Mouse (Mus musculus): ENCODE results near the gene Srsf4.

Srsf4 gene

DNA sequence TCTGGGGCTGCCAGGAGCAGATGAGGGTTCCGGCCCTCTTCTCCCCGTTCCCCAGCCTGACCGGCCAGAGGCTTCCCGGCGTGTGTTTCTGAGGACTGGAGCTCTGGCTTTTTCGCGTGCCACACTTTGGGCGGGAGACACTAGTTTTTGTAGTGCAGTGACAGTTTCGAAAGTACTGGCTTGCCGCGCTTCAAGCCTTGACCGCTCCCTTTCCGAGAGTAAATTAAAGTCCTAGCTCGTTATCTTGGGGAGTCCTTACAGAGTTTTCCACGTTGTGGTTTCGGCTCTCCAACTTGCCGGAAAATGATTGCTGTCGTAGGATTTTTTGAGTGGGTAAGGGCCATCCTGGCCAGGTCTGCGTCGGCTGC lies 736 bp downstream of the Srsf4 start:
- DNase-seq, result no peak

DNA sequence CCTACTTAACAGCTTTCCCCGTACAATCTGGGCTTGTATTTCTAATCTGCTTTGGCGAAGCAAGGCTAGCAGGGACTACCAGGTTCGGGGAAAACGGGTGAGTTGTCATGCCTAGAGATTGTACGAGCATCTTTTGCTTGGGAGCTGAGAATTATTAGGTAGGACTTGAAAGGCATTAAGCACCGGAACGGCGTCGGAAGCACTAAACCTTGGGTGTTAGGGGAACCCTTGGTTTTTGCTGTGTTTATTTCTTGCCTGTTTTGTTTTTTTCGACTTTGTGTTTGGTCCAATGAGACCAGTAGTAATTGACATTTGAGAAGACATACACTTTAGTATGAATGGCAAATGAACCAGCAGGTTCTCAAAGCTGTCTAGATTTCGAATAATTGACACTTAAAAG lies 1.1 kb downstream of the Srsf4 start:
- DNase-seq, result no peak

DNA sequence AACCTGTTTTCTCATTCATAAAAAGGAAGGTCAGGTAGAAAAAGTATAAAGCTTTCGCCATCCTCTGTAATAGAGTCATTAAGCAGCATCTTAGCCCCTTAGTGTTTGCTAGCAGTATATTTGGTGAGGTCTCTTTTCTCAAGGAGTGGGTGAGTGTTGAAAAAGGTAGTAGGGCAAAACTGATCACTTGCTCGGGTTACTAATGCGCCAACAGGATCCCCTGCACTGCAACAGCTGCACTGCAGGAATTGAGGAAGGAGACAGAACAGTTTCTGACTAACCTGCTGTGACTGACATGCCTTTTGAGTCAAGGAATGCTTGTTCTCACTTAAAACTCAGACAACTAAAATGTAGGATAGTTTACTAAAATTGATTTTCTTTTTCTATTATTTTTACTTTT lies 1.8 kb downstream of the Srsf4 start:
- DNase-seq, result no peak

DNA sequence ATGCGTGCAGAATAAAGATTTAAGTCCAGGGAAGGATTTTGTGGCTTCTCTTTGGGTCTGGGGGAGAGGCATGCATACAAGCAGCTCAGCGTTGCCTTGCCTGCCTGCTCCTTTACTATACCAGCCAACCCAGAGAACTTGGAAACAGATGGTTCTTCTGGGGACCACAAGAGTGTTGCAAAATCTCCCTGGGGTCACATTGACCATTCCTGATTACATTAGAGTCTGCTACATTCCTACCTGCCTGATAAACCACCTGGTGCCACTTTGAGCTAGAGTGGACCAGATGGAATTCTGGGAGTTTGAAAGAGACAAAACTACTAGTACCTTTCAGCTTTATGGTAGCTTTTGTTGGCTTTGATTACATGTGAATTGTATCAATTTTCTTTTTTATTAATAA lies 3.4 kb downstream of the Srsf4 start:
- DNase-seq, result no peak

DNA sequence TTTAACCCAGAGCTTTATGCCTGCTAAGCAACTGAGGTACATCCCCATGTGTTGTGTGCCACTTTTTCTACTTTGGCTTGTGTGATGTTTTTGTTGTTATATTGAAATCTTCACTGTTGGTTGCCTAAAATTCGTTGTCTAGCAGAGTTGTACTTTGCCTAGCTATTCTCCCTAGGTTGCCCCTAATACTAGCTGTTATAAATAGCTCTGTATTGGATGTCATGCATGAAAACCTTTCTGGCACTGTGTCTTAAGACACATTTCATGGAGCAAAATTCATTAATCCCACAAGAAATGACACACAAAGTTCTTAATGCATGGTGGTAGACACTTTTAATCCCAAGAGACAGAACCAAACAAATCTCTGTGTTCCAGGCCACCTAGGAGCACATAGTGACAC lies 6.3 kb downstream of the Srsf4 start:
- no peak for DNase-seq

DNA sequence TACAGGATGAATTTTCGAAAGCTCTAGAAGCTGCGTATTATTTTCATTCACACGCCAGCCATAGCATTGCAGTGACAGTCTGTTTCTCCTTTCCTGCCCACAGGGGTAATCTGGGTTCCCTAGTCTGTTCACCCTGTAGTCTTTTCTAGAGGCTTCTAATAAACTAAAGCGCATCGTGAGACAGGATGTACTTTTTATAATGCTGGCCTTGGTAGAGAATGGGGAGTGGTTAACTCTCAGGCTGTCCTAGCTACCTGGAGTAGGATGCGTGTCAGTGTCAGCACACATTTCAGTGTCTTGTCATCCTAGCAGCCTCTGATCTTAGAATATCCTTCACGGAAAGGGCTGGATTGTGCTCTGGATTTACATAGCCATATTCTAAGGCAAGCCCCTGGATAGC lies 7.9 kb downstream of the Srsf4 start:
- no peak for DNase-seq

DNA sequence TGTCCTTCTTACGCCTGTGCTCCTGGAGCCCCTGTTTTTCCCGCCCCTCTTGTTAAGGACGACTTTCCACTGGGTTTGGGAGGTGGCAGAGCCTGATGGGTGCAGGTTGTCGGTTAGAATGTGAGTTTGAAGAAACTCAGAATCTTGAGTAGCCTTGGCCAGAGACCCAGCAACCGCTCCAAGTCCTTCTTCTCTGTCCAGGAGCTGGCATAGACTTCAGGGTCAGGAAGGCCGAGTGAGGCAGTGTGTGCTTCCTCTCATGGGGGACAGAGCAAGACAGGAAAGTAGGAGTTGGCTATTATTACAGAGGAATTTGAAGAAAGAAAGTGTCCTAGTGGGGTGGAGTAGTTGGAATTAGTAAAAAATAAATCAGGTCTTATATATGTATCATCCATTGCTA lies 10.2 kb downstream of the Srsf4 start:
- no peak for DNase-seq

DNA sequence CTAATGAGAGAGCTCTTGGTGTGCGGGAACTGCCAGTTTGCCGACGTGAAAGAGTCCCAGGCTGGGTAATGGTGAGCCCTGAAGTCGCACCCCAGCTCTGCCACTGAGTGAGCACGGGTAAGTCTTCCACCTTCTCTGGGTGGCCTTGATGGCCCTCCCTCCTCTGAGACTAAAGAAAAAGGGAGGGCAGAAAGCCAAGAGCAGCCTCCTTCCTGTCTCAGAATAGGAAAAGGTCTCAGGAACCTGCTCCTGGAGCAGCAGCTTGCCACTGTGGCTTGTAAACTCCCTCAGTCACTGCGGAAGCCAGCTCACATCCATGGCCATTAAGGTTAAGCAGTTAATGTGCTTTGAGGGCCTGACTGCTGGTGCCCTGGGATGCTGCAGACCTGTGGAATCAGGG lies 12.0 kb downstream of the Srsf4 start:
- no peak for DNase-seq

DNA sequence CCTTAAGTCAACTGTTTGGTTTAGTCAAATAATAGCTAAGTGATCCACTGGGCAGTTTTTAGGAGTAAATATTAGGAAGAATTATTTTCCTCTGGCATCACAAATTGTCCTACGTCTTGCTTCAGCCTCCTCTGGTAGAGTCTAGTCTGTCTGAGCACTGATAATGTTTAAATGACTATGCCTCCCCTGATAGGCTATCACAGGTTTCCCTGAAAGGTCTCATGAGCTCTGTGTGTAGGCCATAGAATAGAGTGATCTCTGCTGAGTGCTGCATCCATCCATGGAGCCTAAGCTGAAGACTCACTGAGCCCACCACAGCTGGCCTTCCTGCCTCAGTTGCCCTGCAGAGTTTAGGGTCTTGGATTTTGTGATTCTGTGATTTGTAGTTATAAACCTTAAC lies 15.1 kb downstream of the Srsf4 start:
- no peak for DNase-seq

DNA sequence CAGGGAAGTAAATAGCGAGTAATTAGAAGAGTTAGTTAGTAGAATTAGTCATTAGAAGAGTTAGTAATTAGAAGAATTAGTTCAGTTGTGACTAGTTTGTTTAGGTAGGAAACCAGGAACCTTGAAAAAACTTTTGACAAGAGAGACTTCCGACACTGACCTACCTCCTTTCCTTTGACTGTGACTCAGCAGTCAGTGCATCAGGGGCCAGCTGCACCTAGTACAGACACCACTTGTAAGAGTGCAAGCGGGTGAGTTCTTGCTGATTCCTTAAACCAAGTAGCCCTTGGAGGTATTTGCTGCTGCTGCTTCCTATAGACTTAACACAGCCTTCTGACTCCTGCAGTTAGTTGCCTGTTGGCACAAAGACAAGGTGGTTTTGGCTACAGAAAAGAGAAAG lies 17.3 kb downstream of the Srsf4 start:
- no peak for DNase-seq

DNA sequence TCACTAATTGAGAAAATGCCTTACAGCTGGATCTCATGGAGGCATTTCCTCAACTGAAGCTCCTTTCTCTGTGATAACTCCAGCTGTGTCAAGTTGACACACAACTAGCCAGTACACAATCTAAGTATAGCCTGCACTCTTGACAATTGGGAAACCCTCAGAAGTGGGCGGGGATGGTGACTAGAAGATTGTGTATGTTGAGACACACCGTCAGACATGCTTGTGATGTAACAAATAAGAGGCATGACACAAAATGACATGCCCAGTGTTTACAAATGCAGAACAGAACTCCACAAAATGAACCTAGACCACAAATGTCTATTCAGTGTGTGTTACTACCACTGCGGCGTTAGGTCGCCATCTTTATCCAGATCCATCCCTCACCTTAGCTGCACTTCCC lies 23.7 kb downstream of the Srsf4 start:
- DNase-seq, result no peak

DNA sequence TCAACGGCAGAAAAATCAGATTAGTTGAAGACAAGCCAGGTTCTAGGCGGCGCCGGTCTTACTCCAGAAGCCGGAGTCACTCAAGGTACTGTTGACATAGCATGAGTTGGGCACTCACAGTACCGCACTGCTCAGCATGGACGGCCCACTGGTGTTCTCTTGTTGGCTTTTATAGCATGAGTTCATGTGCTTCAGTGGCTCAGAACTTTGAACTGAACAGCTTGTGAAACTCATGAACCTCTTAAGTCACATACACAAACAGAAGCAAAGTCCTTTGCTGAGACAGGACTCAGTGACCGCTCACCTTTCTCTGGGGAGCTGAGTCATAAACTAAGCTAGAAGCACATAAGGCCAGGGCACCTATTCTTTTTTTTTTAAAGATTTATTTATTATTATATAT lies 24.4 kb downstream of the Srsf4 start:
- DNase-seq, result no peak

DNA sequence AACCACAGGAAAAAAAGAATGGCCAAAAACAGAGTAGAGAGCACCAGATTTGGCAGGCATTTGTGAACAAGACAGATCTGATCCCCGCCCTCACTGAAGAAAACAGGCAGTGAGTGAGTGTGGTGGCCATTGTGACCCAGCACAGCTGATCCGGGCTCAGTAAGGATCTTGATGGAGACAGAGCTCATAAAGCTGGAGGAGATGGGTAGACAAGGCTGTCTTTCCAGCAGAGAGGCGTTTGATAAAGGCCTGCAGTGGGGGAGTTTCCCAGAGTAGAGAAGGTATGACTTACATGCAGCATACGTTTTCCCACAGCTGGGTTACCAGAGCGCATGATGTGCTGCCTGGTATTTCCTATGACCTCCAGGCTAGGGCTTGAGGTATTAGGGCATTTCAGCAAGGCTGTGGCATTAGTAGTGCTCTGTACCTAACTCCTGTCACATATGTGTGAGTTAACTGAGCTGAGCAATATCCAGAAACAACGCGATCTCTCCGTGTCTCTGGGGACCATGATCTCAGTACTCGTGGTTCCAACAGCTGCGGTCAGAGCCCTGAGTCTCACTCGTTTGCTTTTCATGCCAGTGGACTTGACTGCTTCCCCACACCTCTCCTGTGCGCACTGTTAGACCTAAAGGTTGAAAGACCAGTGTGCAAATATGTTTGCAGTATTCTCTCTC lies 25.2 kb downstream of the Srsf4 start:
- DNase-seq, result no peak

DNA sequence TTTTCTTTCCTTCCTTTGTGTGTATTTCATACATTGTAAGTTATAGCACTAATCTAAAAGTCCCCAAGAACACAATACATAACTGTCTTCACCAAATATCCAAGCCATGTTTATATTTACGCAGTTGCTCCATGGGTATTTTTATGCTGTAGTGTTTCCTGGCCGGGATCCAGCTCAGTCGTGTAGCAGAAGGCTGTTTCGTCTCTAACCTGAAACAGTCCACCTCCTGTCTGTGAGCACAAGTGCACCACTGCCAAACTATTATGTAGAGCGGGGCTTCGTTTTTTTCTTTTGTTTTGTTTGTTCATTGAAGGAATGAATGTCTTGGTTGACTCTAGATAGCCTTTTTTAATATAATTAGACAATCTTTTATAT lies 25.8 kb downstream of the Srsf4 start:
- peak; percentile 58 for DNase-seq

DNA sequence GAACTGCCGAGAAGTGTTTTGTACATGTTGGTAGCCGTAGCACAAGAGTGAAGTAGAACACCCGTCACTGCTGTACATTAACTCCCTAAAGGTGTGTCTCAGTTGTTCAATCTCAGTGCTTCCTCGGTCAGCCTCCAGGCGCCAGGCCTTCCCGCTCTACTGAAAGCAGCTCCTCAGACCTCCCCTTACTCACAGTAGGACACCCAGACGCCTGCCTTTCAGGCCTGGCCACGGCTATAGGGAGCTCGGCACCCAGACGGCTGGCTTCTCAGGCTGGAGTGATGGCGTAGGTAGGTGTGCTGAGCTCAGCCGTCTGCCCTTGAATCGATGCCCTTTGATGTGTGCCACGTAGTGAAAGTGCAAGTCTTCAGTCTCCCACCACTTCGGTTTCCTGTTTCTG lies 27.7 kb downstream of the Srsf4 start:
- no peak for DNase-seq

DNA sequence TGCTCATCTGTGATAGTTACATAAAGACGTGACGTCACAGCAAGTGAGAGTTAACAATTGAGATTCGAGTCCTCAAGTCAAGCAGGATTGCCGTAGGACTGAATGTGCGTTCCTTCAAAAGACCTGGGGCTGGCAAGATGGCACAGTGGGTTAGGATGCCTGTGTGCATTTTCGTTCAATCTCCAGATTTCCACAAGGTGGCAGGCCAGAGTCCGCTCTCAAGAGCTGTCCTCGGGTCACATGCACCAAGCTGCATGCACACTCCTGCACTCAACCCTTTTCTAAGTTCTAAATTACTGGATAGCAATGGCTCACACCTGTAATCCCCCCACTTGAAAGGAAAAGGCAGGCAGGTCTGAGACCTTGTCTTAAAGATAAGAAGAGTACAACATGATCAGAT lies 31.1 kb downstream of the Srsf4 start:
- DNase-seq, result no peak

DNA sequence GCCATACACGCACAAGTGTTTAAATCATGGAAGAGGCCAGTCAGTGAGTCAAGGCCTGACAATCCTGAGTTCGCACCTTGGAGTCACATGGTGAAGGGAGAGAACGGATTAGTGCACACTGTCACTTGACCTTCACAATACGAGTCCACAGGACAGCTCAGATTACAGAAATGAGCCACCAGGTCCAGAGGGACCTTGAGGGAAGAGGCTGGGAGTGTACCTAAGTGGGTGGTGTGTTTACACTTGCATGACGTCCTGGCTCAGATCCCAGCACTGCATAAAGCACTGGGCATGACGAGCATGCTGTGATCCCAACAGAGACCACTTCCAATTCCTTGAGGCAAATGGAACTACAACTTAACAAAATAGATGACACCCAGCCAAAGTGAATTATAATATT lies 33.0 kb downstream of the Srsf4 start:
- DNase-seq, result no peak

DNA sequence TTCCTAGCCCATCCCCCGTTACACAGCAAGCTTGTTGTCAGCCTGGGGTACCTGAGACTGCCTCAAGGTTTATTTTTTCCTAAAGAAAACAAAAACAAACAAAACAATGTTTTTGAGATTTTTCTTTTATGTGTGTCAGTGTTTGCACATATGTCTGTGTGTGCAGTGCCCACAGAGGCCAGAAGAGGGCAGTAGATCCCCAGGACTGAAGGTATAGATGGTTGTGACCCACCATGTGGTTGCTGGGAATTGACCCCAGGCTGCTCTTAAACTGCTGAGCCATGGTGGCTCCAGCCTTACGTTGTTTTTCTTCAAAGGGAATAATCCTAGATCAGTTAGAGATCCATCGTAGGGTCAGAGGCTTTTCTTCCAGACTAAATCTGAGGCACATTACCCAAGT lies 34.5 kb downstream of the Srsf4 start:
- no peak for DNase-seq

DNA sequence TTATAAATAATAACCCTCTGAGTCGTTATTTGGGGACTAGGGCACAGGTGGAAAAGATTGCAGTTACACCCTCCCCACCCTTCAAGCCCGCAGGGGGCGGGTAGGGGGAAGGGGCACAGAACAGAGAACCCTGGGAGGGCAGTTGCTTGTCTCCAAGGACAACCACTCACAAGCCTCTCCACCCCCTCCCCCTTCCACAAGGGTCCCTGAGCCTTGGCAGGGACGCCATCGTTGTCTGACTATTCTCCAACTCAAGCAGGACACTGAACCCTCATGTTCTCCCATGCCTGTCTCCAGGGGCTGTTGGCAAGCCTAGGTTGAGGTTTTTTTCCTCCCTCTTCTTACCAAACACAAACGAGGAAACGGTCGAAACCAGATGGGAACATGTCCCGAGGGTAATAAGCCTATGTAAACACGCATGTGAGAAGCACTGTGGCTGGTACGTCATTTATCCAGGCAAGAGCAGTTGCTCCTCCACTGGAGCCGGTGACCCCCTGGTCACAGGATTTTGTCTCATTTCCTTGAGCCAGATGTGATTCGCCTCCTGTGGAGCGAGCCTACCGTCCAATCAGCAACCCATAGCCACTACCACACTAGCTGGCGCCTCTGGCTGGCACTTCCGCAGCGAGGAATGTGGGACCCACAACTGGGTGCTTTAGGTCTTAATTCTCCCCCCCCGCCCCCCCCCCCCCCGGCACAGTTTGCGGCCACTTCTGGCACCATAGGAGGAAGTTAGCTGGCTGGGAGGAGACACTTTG lies 37.0 kb downstream of the Srsf4 start:
- no peak for DNase-seq

DNA sequence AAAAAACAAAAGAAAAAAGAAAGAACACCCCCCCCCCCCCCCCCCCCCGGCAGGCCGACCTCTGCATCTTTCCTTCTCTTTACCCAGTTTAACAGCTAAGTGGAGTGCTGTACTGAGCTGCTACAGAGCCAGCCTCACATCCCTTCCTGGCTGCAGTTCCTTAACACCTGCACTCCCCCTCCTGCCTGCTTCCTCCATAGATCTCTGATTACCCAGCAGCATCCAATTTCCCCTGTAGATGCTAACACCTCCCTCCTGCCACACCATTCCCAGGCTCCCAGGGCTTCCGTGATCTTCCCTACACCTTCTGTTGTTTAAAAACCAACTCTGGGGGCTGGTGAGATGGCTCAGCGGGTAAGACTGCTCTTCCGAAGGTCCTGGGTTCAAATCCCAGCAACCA lies 38.1 kb downstream of the Srsf4 start:
- DNase-seq, result no peak

DNA sequence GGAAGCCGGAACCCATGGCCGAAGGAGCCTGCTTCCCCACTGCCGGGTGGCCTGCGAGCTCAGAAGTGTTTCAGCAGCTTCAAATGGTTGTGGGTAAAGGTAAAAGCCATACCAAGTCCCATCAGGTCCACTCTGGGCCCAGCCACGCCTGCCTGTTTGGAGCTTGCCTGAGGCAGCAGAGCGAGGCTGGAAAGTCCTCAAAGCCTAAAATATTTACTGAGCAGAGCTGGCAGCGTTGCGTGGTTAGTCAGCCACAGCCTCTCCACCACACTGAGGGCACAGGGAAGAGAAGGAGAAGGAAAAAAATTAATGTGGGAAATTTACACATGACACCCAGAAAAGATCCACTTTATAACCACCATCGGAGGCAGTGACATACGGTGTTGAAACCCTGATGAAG lies 40.1 kb downstream of the Srsf4 start:
- no peak for DNase-seq

DNA sequence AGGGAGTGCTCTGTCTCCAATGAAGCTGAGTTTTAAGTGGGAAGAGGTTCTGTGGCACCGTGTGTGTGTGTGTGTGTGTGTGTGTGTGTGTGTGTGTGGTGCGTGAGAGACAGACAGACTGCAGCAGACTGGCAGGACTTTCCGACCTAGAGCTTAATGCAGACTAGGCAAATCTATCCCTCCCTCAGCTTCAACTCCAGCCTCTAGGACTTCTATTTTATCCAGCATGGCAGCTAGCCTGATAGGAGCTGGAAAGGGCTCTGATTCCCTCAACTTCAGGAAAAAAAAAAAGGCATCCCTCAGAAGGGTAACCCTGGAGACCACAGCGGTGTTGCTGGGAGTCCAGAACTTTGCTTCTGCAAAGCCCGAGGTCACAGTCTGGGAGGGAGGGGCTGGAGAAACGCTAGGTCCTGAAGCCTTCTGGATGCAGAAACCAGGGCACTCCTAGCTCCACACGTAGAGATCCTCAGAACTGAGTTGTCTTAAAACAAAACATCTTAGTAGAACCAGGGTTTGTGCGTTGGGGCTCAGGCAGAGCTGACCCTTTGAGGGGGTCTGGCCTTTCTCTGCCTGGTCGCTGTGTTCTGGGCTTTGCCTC lies 40.7 kb downstream of the Srsf4 start:
- no peak for DNase-seq

DNA sequence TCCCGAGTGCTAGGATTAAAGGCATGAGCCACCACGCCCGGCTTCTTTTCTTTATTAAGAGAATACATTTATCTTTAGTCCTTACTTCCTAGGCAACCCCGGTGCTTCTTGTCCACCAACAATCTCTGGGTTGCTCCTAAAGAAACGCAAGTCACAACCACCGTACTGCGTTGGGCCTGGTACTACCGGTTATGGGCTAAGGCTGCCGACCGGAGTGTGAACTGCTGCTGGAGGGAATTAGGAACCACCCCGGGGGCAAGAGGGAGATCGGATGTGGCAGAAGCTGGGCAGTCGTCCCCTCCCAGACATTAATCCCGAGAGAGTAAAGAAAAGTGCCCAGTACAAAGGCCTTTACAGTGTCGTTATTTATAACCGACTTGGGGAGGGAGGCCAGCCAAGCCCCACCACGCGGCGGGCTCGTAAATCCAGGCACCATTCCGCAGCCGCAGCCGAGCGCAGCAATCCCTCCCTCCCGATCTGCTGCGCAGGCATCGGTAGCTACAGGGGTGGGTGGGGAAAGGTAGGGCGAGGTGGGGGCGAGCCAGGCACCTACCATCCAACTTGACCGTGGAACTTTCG lies 41.6 kb downstream of the Srsf4 start:
- DNase-seq, result no peak

DNA sequence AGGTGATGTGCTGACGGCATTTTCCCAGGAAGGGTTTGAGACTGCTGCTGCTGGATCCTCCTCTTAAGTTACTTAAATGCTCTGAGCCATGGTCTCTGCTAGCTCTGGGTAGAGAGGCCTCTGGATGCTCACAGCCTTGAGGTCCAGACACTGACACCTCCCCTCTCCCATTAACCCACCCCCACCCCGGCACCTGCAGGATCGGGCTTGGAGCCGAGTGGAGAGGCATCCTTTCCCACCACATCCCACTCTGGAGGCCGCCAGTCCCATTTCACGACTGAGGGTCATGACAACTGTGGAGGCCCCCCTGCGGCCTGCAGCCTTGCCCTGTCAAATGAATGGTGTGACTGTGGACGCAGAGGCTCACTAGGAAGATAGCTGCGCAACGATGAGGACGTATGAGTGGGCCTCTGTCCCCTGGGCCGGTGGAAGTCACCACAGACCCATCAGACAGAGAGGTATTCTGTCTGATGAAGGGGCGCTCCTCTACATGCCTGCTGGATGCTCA lies 42.5 kb downstream of the Srsf4 start:
- no peak for DNase-seq

Measured in cerebellum, adult 9-10 months (tissue).